Mouse (Mus musculus): ENCODE measurements at regions not wholly inside any gene's neighbourhood (a gene's known extent, or its start where the extent isn't known, plus 50 kb on each side); places are given as distances from the start of the nearest gene placed in this dataset.
"Not testable (repeated sequence)": the region's sequence is repeated elsewhere in the genome, so short reads cannot be mapped to it uniquely, and the experiment has no call there.

DNA sequence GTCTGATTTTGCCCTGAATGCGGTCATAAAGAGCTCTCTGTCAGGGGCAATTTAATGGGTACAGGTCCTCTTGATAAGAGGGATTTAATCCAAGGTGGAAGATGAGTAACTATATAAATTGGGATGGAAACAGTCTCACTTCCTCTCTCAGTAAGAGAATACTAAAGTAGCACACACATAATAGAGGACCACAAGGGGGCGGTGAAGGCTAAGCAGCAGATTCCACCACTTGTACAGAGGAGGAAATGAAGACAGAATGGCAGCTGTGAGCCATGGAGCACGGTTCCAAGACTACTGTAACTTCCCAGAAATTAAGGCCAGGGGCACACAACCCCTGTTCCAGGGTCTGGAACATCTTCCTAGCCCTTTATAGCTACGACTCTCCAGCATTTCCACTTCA lies 262.6 kb upstream of the Ywhaq start:
- DNase-seq: not testable (repeated sequence)

- not testable (repeated sequence) for DNase-seq
Observed at GRCm38 (mm10) chr12:21649381-21649780, 231.9 kb upstream of the Ywhaq start.

GRCm38 (mm10) chr12:21613781-21614180 lies 196.3 kb upstream of the Ywhaq start:
- DNase-seq: peak; percentile 25

DNA sequence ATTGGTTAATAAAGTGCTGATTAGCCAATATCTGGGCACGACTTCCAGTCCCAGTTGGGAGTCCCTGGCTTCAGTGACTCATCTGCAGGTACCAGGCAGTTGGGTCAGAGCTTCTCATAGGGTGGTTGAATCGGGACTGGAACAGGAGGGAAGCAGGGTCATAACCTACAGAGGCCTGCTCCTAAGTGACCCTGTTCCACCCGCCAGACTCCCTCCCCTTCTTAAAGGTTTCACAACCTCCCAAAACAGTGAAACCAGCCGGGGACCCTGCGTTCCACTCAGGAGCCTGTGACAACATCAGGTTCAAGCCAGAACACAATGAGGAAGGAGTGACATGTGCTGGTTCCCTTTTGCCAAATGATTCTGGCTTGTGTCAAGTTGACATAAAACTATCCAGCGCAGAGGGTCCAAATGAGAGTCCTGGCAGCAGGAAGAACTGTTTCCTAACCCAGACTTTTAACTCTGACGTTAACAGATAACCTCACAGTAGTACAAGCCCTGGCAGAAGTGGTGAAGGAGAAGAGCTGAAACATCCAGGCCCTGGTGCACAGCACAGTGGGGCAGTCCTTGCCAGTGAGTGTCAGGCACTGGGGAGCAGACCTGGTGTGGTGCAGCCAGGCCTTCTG lies 151.1 kb upstream of the Ywhaq start:
- DNase-seq: no peak

DNA sequence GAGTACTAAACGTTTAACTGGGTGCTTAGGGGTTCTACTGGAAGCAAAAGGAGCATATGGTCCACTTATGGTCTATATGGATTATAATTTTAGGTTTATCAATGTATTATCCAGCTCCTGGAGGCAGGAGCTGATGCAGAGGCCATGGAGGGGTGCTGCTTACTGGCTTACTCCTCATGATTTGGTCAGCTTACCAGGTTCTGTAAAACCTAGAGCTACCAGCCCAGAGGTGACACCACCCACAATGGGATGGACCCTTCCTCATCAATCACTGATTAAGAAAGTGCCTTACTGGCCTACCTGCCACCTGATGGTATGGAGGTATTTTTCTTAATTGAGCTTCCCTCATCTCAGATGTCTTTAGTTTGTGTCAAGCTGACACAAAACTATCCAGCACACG lies 126.5 kb upstream of the Ywhaq start:
- not testable (repeated sequence) for DNase-seq

GRCm38 (mm10) chr12:21543153-21543894 lies 125.9 kb upstream of the Ywhaq start:
- DNase-seq: peak; percentile 76

GRCm38 (mm10) chr12:21531766-21532165 lies 114.3 kb upstream of the Ywhaq start:
- no peak for DNase-seq

GRCm38 (mm10) chr12:21529367-21529766 lies 111.9 kb upstream of the Ywhaq start:
- DNase-seq: not testable (repeated sequence)

DNA sequence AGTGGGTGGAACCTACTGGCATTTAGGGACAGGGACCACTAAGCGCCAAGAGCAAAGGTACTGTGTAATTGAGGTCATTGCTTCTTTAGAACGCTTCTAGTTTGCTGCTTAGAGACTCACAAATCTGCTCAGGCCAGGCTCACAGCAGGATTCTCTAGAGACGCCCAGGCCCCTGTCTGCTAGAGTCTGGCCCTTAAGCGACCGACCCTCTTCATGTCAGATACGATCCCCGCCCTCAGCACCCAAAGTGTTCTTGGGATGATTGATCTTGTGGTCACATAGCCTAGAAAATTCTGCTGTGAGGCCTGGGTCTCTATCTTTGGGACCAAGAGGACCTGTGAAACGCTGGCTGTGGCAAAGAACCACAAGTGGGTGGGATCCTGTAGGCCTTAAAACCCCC lies 109.9 kb upstream of the Ywhaq start:
- not testable (repeated sequence) for DNase-seq

- DNase-seq: not testable (repeated sequence)
Observed at GRCm38 (mm10) chr12:21526906-21527305, 109.5 kb upstream of the Ywhaq start.

GRCm38 (mm10) chr12:21525567-21525966 lies 108.1 kb upstream of the Ywhaq start:
- peak; percentile 49 for DNase-seq

GRCm38 (mm10) chr12:21522621-21523020 lies 105.2 kb upstream of the Ywhaq start:
- no peak for DNase-seq

- no peak for DNase-seq
Observed at GRCm38 (mm10) chr12:21519058-21519457, 101.6 kb upstream of the Ywhaq start.

GRCm38 (mm10) chr12:21512736-21513135 lies 95.3 kb upstream of the Ywhaq start:
- DNase-seq: no peak

DNA sequence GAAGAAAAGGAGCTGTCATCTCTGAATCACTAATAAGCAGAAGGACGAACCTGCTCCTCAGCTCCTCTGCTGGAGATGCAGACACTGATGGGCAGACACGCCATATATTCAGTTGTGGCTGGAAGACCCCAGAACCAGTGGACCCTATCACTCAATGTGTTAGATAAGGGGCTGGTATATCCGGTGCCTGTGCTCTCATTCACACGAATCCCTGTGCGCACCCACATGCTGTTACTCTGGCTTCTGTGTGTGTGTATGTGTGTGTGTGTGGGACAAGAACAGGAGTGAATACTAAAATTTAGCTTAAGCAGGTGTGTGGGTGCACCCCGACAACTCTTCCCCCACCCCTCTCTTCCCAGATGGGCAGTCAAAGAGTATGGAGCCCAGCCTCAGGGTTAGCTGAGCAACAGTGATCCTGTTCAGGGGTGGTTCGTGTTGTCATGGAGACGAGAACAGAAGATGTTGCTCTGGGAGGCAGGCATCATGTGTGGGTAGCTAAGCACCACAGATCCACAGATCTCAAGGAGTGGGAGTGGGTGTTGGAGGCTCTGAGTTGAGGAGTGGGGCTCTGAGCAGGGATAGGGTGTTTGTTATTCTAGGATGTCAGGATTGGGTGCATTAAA lies 93.7 kb upstream of the Ywhaq start:
- no peak for DNase-seq

DNA sequence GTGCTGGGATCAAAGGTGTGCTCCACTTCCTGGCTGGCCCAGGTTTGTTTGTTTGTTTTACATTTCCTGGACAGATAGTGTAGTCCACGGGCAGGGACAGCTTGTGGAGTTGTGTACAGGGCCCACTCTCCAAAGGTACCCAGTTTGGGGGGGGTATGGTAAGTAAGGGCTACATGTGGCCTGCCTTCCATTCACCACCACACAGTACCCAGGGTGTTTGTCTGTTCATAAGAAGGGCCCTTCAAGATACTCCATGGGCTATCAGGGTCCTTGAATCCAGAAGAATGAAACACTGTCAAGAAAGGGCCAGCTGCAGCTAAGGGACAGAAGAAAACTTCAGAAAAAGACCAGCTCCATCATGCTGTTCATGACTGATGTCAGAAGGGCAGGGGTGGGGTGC lies 89.6 kb upstream of the Ywhaq start:
- DNase-seq: no peak

- peak; percentile 68 for DNase-seq
Observed at GRCm38 (mm10) chr12:21505731-21506368, 88.4 kb upstream of the Ywhaq start.

DNA sequence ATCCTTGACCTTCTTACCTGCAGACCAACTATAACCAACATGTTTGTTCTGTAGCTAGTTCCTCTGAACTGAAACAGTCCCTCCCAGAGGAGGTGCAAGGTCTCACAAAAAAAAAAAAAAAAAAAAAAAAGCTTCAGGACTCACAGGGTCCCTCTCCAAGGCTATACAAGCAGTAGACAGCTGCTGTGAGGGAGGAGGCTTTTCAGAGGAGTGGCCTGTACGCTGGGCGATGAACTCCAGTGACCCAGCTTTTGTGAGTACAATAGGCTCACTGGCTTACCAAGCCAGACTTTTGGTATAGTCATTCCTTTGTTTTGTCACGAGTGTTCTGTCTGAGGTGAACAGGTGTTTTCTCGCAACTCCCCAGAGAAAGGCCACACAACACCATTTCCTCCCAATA lies 85.8 kb upstream of the Ywhaq start:
- DNase-seq: no peak

DNA sequence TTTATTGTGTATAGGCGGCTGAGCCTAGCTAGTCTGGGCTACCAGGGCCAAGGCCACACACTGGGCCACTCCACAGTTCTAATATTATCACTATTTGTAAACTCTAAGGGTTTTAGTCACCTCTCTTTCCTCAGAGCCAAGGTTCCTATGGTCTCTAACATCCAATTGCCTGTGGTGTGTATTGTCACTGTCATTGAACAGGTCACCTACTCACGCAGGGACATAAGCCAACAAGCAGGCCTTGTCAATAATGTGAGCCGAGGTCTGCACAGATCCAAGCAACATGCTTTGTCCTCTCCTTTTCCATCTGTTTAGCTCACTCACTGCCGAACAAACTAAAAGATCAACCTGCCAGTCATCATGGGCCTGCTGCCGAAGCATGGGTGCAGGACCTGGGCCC lies 79.5 kb upstream of the Ywhaq start:
- DNase-seq: no peak

DNA sequence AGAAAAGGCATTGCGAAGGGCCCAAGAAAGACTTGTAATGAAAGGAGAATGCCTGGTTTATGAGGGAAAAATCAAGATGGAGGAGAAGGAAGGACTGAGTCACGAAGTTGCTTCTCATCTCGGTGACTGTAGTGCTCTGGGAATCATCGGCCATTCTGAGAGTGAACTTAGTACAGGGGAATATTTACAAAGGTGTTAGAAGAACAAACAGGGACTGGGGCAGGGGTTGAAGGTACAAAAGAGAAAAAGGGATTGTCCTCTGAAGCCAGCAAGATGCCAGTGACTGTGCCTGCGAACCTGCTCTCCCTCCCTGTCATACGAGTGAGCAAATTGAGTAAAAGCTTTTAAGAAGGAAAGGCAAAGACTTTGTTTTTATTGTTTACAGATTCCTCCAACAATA lies 78.1 kb upstream of the Ywhaq start:
- no peak for DNase-seq

DNA sequence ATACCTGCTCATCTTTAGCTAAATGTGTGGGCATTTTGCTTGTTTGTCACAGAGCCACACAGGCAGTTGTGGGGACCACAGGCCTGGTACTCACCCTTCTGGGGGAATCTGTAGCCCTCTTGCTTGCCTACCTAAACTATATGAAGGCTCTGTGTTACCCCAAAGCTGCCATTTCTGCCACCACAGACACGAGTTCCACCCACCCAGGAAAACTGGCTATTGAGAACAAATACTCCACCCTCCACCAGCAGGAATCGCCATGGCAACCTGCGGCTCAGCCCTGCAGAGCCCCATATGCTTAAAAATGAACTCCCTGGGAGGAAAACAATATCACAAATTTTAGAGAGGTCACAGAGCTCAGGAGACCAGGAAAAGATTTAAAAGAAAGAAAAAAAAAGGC lies 76.0 kb upstream of the Ywhaq start:
- DNase-seq: no peak

DNA sequence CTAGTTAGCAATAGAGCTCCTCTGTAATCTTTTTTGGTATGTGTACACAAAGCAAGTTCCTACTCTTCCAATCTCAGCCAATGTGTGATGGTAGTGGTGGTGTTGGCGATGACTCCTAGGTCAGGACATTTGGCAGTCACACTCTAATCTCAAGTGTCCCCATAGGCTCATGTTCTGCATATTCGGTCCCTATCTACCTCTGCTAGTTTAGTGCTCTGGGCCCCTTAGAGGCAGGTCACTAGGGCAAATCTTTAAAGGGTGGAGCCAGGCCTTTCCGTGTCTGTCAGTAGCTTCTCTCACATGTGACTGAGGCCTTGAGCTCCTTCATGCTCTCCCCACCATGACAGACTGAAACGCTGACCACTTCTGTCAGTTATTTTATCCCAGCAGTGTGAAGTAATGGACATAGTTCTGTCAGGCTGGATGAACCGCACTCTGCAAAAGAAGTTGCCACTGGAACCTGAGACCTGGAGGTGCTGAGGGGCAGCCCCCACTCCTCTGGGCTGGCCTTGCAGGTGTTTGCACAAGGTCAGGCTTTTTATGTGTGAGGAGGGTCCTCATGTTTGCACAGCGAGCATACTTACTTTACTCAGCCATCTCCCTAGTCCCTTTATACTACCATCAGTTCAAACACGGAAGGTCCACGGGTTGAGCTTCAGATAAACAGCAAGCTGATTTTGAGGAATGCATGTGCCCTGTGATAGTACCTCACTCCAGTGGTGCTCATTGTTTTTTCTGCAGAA lies 75.3 kb upstream of the Ywhaq start:
- DNase-seq: no peak

DNA sequence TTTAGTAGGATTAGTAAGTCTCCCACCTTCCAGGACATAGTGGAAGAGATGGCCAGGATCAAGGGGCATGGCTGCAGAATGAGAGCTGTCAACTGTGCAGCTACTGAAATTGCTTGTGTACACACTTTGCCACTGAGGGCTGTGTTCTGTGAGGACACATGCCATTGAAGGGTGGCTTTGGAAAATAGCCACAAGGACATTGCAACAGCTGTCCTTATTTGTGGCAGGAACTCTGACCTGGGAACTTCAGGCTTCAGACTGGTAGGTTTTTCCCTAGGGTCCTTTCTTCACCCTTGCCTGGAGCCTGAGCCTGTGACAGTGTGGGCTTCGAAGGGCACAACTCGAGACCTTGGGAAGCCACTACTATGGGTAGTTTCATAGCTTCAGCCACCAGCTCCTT lies 64.2 kb upstream of the Ywhaq start:
- no peak for DNase-seq
